Mouse (Mus musculus) thymus, postnatal 4 days (tissue): ENCODE results near the gene Hist1h4h.

Source experiments
- DNase-seq: peaks from one replicate; pipeline ENCODE4 v3.0.0; 2021

Hist1h4h gene

DNA sequence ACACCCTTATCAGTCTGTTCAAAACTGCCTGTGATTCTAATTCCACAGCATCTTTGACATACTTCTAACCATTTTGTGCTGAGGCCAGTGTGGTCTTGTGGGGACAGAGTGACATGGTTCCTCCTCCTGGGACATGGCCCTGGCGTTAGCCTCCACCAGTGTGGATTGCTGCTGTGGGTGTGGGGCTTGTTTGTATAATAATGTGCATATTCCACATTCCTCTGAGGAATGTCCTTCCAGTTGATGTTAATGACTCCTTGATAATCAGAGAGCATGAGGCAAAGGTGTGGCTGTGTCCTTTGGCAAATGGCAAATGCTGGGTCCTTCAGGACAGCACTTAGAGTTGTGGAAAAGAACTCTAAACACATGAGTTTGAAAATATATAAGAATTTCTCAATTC is 17.3 kb upstream of the Hist1h4h start:
- no peak for DNase-seq

- DNase-seq = no peak
Observed at GRCm38 (mm10) chr13:23515281-23515680, 15.6 kb upstream of the Hist1h4h start.

DNA sequence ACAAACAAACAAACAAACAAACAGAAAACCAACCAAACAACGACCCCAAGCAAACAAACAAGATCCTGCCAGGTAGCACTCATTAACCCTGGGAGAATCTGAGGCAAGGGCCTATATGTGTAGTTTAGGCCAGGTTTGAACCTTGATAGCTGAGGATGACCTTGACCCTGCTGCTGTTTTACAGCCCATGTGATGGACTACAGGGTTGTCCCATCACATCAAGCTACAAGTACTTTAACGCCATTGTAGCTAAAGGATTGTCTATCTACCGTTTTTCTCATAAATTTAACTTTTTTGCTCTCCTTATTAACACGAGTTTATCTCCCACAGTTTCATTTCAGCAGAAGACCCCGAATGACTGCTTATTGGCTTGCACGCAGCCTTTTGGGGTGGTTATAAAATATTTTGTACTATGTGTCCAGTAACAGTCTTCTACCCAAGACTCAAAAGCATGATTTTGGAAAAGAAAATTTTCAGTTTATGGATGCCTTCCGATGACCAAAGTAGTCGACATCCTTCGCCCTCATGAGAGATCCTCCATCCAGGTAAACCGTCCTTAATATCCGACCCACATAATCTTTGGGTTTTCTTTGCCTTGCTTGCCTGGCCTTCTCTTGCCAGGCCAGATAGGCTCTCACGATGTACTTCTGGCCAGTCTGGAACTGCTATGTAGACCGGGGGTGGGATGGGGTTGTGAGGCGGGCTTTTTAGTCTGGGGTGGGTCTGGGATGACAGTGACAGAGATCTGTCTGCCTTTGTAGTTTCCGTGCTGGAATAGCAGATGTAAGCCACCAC is 14.8 kb upstream of the Hist1h4h start:
- DNase-seq = no peak

DNA sequence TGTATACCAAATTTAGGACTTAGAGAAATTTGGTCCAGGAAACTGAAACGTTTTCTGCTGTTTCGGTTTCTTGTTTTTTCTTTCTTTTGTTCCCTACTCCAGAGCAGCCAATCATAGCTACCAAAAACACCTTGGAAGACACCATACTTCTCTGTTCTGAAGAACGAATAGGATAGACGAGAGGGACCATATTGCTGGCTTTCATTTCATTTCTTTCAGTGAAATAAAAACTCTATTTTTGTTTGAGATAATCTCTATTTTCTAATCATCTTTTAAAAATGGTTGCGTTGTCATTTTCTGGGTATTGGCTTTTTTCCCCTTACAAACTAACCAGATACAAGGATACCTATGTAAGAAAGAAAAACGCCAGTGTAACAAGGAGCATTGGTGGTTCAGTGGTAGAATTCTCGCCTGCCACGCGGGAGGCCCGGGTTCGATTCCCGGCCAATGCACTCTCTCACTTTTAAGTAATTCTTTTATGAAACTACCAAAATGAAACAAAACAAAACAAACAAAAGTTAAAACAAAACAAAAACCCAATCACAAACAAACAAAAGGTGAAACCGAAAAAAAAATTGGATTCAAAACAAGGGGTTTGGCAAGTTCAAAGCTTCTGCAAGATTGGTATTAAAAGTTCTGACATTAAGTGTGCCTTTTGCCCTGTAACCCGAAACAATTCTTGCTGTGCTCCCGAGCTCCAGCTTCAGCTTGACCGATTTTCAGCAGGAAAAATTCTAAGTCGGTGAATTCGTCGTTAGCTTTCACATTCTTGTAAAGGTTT is 13.8 kb upstream of the Hist1h4h start:
- peak; percentile 85 for DNase-seq

DNA sequence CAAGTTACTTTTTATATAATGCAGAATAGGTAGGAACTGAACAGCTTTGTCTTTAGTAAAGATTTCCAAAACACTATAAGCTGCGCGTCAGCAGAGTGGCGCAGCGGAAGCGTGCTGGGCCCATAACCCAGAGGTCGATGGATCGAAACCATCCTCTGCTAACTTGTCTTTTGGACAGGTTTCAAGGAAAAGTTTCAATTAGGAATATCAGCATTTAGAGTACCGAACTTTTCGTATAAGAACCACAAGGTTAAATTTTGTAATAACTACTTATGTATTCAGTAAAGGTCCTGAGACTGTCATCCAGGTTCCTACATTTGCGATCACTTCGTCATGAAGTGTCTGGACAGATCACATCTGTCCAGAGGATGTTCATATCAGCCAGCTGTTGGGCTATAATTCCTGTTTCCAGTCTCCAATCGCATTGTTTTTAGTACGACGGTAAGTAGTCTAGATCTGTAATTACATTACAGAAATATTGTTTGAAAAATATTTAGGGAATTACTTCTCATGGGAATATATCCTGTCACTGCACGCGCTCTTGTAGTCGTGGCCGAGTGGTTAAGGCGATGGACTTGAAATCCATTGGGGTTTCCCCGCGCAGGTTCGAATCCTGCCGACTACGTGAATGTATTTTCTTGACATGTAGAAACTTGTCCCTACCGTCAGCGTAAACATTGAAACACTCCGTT is 13.1 kb upstream of the Hist1h4h start:
- peak; percentile 93 for DNase-seq

DNA sequence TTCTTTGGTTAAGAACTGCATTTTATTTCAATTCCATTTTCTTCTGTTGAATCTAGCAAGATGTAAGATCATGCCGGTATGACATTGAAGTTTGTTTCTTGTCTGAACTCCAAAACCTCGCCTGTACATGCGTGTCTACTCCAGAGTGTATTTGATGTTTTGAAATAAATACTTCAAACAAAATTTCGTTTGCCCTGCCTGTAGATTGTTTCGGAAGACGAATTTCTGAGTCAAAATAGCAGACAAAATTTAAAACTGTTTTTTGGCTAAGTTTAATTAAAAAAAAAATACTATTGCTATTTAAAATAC is 12.6 kb upstream of the Hist1h4h start:
- no peak for DNase-seq

- DNase-seq = peak; percentile 82
Observed at GRCm38 (mm10) chr13:23518885-23519284, 12.0 kb upstream of the Hist1h4h start.

DNA sequence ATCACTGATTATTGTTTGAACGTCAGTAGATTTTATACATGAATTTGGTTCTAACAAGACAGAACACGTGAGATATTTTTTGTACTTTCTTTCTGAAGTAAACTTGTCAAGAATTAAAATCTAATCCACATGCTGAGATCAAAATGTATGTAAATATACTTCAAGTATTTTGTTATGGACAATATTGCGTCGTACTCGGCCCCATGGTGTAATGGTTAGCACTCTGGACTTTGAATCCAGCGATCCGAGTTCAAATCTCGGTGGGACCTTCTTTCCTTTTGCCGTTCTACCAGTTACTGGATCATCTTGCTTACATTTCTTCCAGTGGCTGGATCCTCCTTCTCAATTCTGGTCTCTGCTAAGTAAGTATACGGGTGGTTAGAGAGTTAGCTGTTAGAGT is 11.4 kb upstream of the Hist1h4h start:
- peak; percentile 79 for DNase-seq

- peak; percentile 93 for DNase-seq
Observed at GRCm38 (mm10) chr13:23521703-23522102, 9.1 kb upstream of the Hist1h4h start.

- no peak for DNase-seq
Observed at GRCm38 (mm10) chr13:23523976-23524375, 6.9 kb upstream of the Hist1h4h start.

GRCm38 (mm10) chr13:23524654-23525053 is 6.2 kb upstream of the Hist1h4h start:
- DNase-seq = peak; percentile 89

DNA sequence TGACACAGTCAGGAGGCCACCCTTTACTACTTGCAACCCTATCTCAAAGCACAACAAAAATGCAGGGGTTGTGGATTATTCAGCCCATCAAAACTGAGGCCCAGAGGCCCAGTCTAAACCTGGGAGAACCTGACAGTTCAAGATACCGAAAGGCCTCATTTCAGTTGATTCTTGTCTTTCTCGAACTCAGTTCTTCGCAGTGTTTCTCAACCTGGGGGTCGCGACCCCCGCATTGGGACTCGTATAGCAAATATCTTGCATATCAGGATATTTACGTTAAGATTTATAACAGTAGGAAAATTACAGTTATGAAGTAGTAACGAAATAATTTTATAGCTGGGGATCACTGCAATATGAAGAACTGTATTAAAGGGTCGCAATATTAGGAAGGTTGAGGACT is 4.9 kb upstream of the Hist1h4h start:
- DNase-seq = peak; percentile 42

GRCm38 (mm10) chr13:23526312-23526711 is 4.5 kb upstream of the Hist1h4h start:
- peak; percentile 87 for DNase-seq

DNA sequence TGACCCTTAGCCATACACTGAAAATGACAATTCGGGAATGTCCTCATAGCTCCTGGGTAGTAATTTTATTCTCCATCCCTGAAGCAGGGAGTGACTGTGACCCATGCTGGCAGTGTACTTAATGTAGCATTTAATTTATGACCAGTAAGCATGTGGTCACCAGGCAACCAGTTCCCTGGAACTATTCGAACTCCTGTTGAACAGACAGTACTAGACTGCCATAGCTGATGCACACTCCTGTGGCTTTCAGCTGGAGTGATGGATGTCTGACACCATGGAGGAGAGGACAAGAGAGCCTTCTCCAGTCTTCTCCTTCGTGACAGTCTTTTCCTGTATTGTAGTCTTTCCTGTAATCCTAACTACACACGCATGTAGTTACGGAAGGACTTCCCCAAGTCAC is 1.8 kb upstream of the Hist1h4h start:
- no peak for DNase-seq

GRCm38 (mm10) chr13:23529480-23530165 is 1.2 kb upstream of the Hist1h4h start:
- DNase-seq = no peak

GRCm38 (mm10) chr13:23530181-23530900 is 509 bp upstream of the Hist1h4h start:
- peak; percentile 73 for DNase-seq

- peak; percentile 45 for DNase-seq
Observed at GRCm38 (mm10) chr13:23532262-23533075, 1.6 kb downstream of the Hist1h4h start.

DNA sequence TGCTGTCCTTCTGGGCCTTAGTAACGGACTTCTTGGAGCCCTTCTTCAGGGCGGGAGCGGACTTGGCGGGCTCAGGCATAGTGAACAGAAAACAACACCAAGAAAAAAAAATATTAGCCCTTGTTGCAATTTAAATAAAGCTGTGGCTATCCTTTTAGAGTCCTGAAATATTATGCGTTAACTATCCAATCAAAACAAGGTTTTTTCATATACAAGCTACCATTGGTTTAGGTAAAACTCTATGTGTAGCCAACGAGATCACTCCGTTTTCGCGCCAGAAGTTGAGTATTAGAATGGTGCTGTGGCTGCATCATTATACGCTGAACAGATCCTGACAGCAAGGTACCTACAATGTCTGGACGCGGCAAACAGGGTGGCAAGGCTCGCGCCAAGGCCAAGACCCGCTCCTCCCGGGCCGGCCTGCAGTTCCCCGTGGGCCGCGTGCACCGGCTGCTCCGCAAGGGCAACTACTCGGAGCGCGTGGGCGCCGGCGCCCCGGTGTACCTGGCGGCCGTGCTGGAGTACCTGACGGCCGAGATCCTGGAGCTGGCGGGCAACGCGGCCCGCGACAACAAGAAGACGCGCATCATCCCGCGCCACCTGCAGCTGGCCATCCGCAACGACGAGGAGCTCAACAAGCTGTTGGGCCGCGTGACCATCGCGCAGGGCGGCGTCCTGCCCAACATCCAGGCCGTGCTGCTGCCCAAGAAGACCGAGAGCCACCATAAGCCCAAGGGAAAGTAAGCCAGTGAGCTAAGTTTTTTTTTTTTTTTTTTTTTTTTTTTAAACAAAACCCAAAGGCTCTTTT is 2.9 kb downstream of the Hist1h4h start, which contains the start of gene Hist1h2af:
Hist1h2af (plus strand) TSS at position 347 of the 808 bp plus-strand sequence.
- peak; percentile 72 for DNase-seq

GRCm38 (mm10) chr13:23534368-23535131 is 3.7 kb downstream of the Hist1h4h start:
- no peak for DNase-seq
